Mouse (Mus musculus): Measurements from ENCODE around the gene Med25. TPM values are rescaled to one million over a fixed set of nuclear protein-coding genes. Genes with fewer than 3 reads are reported as not detected.

Med25 gene
- total RNA-seq, 2 experiments from 2014 or later: 11.3 to 18.0 TPM

DNA sequence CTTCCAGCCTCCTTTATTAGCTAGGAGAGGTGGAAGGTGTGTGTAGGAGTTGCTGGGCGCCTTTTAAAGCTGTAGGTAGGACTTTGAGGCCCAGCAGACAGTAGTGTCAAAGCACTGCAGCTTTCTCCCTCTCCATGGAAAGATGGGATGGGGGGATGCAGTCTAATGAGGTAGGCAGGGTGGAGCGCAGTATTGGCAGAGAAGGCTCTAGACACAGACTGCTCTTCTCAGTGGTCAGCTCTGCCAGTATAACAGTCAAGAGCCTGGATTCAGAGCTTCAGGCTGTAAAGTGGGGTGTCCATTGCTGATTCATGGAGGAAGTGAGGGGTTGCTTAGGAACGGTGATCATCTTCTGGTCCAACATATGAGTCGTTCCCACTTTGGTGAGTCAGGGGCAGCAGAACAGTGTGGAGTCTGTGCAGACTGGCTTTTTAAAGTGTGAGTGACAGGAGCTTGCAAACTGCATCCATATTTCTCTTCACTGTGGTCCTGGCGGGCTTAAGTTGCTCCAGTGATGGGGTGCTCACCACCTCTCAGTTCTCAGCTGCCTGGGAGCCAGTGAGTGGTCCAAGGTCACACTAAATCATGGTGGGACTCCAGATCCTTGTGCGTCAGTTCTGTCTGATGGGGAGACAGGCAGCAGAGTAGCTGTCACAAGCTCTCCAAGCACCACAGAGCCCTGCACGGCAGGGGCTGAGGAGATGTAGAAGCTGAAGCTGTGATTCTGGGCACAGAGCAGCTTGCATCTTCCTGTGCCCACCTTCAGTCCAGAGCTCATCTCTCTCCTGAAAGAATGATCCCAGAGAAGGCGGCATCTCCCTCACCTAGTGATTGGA is 41.5 kb downstream of the Med25 start:
- ATAC-seq (replicated peaks; ENCODE audit: low FRiP score, poor library complexity, severe bottlenecking): no peak

DNA sequence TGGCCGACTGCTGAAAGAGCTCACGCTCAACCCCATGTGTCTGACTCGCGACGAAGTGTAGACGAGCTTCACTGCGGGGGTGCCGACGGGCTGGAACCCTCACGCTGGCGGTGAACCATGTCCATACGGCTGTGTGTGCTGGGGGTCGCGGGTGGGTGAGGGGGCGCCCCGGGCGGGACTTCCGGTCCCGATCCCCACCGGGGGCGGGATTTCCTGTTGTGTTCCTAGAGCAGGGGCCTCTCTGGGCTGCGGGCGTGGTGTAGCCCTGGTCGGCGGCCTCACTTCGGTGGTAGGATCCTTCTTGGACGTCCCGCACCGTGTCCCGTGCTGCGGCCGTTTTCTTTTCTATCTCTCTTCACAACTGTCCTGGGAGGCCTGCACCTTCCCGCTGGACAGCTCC is 42.4 kb downstream of the Med25 start:
- no peak for ATAC-seq (replicated peaks; ENCODE audit: low FRiP score, poor library complexity, severe bottlenecking)

DNA sequence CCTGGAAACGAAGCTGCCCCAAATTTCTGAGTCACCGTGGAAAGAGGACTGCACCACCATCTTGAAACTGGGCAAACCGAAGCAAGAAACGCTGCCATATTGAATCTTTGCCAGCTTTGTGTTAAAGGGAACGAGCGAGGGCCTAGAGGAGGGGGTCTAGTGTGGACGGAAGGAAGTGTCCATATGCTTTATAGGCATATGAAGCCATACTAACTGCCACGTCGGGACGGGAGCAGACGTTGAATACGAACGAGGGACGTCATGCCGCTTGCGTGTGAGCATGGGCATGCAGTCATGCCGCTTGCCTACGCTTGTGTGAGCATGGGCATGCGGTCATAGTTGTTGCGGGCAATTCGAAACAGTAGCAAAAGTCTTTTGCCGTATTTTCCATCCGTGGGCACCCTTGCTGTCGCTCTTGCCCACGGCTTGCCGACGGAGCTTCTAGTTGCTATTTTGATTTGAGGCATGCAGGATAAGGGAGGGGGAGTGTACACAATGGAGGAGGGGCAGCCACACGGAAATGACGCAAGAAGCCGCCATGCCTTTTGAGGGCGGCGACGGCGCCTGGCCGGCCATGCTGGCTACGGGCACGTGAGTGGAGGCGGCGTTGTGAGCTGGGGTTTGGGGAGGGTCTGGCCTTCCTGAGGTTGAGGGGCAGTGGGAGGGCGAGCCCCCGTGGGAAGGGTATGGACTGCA is 42.9 kb downstream of the Med25 start:
- peak; percentile 55 for ATAC-seq (replicated peaks; ENCODE audit: low FRiP score, poor library complexity, severe bottlenecking)

DNA sequence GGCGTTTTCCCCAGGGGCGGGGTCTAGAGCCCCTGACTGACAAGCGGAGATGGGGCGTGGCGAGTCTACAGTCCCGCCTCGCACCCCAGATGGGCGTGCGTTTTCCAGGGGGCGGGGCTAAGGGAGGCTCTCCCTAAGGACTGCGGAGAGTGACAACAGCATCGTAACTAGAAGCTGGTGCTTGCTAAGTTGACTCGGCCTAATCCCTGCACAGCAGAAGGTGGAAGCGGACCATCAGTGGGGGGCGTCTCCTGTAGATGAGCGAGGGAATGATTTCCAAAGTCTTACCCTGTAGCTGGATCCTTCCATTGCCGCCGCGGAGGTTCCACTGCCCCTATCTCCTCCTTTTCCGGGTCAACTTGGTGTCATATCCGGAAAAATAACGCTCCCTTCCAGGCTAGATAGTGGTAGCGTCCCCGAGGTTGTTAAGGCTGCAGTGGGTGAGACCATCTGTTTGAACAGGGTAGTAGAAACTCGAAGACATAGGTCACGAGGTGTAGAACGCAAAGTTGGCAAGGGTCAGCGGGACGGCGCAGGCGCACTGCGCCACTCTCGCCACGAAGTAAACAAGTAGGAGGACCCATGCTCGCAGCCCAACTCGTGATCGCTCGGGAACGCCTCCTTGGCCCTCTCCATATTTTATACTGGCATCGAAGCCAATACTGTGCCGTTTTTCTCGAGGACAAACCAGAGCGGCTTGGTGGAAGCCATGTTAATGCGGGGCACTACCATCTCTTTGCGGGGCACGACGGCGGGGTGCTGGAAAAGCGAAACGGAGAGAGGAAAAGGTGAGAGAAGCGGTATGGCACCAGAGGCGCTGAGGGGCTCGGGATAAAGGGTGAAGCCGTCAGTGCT is 43.7 kb downstream of the Med25 start, which contains the start of the genes Akt1s1 and Tbc1d17:
Gene Akt1s1, plus strand, starts transcription at position 431 of the 855 bp plus-strand sequence.
Gene Tbc1d17, minus strand, starts transcription at position 519 of the 855 bp plus-strand sequence.
- peak; percentile 78 for ATAC-seq (replicated peaks; ENCODE audit: low FRiP score, poor library complexity, severe bottlenecking)

DNA sequence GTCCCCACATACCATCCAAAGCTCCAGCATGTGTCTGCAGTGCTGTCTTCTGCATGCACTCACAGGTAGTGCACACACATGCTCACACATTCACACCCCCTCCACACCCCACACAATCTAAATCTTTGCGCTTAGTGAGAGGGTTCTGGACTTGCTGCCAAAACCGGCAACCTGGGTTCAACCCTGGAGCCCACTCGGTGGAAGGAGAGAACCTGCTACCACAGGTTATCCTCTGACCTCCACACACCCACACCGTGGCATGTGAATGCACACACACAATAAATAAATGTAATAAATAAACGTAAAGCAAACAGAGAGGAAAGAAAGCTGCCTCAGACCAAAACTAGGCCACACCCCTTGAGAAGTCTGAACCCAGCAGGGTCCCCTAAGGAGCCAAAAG is 44.7 kb downstream of the Med25 start:
- no peak for ATAC-seq (replicated peaks; ENCODE audit: low FRiP score, poor library complexity, severe bottlenecking)

DNA sequence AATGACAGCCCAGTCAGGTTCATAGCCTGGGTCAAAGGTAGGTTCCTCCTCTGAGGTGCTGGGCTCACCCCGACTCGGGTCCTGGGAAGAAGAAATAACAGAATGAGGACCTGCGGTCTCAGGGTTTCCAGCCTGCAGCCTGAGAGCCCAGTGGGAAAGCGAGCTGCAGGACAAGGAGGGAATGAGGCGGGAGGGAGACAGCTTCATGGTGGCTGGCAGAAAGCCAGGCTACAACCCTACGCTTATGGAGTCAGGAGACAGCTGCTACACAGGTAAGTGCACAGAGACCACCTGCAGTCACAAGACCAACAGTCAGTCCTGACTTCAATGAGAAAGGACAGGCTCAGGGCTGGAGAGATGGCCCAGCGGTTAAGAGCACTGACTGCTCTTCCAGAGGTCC is 45.7 kb downstream of the Med25 start:
- no peak for ATAC-seq (replicated peaks; ENCODE audit: low FRiP score, poor library complexity, severe bottlenecking)

DNA sequence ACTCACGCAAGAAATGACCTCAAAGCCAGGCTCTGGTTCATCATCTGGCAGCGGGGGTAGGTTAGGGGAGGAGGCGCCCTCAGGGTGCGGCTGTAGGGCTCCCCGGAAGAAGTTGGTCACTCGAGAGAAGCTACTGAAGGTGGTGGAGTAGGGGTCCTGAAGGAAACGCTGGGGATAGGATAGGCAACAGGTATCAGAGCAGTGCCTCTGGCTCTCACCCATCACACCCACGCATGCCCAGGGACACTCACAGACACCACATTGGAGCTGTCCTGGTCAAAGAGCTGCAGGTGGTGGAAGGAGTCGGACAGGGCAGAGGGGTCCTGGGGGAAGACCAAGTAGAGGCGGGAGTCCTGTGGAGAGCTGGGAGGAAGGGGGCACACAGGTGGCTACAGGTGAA is 47.5 kb downstream of the Med25 start:
- ATAC-seq (replicated peaks; ENCODE audit: low FRiP score, poor library complexity, severe bottlenecking): no peak

DNA sequence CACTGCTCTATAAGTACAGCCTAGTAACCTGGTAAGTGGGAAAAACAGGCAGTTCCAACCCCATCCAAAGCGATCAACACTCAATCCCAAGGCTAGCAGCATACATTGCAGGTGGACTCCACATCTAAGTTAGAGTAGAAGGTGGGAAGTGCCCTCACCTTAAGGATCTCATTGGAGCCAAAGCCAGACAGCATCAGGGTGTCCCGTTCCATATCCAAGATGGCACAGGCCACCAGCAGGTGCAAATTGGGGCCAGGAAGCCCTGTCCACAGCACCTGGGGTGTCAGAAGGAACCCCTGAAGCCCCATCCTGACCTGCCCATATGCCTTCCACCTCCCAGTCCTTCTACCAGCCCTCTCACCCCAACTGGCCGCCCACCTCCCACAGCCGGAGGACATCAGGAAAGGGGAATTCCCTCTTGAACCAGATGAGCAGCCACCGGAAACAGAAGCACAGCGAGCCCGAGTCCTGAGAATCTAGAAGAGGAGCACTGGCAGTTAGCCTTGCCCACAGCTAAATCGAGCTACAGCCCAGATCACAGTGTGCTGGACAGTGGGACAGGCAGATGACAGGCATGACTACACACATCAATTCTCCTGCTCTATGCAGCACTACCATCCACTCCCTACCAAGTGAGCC is 50.6 kb downstream of the Med25 start:
- no peak for ATAC-seq (replicated peaks; ENCODE audit: low FRiP score, poor library complexity, severe bottlenecking)

DNA sequence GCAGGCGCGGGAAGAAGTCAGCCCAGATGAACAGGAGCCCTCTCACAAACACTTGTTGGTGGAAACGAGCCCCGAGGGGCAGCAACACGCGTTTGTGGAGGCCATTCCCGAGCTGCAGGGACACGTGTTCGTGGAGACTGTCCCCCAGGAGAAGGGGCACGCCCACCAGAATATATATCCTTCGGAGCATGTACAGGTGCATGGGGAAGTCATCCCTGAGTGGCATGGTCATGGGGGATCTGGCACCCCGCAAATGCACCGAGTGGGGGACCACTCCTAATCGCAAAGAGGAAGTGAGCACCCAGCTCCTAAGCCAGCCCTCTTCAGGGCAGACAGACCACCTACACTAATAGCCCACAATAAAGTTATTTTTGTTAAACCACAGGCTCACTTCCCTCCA is 52.1 kb downstream of the Med25 start:
- ATAC-seq (replicated peaks; ENCODE audit: low FRiP score, poor library complexity, severe bottlenecking): no peak

DNA sequence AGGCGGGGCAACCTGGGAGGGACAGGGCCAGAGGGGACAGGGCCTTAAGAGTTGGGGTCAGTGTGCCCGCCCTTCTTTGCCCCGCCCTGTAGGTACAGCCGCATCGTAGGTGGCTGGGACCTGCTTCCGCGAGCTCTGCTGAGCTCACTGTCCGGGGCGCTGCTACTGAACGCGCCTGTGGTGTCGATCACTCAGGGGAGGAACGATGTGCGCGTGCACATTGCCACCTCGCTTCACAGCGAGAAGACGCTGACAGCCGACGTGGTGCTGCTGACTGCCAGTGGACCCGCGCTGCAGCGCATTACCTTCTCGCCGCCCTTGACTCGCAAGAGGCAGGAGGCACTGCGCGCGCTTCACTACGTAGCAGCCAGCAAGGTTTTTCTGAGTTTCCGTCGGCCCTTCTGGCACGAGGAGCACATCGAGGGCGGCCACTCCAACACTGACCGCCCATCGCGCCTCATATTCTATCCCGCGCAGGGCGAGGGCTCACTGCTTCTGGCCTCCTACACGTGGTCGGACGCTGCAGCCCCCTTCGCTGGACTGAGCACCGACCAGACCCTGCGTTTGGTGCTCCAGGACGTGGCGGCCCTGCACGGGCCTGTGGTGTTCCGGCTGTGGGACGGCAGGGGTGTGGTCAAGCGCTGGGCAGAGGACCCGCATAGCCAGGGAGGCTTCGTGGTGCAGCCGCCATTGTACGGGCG is 52.9 kb downstream of the Med25 start:
- no peak for ATAC-seq (replicated peaks; ENCODE audit: low FRiP score, poor library complexity, severe bottlenecking)

DNA sequence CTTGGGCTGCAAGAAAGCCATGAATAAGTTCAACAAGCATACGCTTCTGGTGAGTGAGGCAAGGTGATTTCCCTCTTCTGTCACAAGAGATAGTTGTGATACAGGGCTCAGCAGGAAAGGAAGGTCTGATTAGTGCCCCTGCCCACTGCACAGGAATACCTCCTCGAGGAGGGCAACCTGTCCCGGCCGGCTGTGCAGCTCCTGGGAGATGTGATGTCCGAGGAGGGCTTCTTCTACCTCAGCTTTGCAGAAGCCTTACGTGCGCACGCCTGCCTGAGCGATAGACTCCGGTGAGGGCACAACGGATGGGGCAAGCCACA is 53.4 kb downstream of the Med25 start:
- no peak for ATAC-seq (replicated peaks; ENCODE audit: low FRiP score, poor library complexity, severe bottlenecking)

DNA sequence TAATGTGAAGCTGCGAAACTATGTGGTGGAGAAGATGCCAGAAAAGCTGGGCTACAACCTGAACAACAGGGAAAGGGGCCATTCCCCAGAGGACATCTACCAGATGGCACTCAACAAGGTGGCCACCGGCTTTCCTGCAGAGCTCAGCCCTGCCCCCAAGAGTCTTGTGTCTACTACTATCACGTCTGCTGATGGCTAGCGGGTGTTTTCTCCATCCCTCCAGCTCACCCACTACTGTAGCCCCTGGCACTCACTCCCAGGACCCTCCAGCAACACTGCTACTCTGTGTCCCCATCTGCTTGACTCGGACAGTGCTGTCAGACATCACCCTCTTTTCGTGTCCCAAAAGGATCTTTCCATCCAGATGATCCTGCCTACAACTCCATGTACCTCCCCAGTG is 54.4 kb downstream of the Med25 start:
- ATAC-seq (replicated peaks; ENCODE audit: low FRiP score, poor library complexity, severe bottlenecking): no peak

DNA sequence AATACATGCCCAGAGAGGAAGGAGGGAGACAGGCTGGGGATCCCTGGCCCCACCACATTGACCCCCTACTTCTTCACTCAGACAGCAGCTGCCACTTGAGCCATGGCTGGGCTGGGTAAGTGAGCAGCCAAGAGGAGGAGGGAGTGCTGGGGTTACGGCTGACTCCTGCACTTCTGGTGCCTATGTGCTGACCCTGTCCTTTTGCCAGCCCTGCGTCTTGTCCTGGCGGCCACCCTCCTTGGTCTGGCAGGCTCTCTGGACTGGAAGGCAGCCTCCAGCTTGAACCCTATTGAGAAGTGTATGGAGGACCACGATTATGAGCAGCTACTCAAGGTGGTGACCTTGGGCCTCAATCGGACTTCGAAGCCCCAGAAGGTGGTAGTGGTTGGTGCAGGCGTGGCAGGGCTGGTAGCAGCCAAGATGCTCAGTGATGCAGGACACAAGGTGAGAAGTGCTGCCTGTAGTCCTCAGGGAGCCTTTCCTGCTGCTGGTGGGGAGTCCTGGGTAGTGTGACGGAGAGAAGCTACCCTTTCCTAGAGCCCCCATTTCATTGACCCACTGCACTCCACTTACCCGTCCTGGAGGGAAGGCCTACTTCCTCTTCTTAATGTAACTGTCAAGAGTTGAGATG is 56.0 kb downstream of the Med25 start:
- ATAC-seq (replicated peaks; ENCODE audit: low FRiP score, poor library complexity, severe bottlenecking): no peak

DNA sequence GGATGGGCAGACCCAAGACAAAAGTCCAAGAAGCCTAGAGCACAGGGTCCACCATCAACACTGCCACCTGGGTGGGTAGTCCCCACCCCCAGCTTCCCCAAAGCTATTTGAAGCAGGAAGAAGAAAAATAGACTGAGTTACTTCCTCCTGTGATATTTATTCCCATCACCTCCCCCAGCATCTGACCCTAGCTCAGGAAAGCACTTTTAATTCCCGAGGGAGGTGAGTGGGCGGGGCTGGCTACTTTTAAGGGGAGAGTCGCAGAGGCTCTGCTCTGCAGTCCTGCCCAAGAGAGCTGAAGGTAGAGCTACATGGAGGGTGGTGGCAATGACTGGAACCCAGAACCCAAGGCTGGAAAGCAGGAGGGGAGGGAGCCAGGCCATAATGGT is 56.5 kb downstream of the Med25 start:
- no peak for ATAC-seq (replicated peaks; ENCODE audit: low FRiP score, poor library complexity, severe bottlenecking)

DNA sequence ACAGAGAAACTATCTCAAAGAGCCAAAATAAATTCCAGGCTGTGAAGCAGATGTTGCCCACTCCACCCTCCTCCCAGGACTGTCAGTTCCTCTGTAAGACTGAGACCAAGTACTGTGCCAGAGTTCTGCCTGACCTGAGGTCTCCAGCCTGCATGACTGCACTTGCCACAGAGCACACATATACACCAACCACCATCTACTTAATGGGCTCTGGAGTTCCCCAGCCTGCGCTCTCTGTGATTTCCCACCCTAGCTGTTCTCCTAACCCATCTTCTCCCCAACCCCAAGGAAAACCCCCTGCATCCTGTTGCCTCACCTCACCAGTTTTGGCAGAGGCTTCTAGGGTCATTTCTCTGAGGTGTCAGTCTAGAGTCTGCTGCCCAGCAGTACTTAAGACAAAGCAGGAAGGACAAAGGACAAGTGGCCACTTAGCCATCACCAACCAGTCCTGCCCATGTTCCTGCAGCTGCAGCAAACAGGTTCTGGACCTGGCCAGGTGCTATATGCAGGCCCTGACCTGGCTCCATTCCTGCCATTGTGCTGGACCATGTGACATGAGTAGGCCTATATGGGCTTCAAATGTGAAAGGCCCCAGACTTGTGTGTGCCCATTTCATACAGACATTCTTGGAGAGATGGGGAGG is 57.0 kb downstream of the Med25 start:
- no peak for ATAC-seq (replicated peaks; ENCODE audit: low FRiP score, poor library complexity, severe bottlenecking)

DNA sequence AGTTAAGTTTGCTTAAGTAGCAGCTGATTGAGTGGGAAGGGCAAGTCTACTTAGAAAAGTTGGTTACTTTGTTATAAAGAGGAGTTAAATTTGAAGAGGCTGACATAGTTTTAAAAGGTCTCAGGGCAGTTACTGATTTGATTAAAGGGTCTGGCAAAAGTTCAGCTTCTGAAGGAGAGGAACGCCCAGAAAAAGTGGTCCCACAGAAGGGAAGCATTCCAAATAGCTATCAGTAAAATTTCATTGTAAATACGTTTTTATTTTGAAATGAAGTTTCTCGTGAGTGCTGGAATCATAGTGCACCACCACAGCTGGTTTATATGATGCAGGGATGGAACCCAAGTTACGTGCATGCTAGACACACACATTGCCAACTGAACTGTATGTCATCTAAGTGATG is 59.7 kb downstream of the Med25 start:
- no peak for ATAC-seq (replicated peaks; ENCODE audit: low FRiP score, poor library complexity, severe bottlenecking)

DNA sequence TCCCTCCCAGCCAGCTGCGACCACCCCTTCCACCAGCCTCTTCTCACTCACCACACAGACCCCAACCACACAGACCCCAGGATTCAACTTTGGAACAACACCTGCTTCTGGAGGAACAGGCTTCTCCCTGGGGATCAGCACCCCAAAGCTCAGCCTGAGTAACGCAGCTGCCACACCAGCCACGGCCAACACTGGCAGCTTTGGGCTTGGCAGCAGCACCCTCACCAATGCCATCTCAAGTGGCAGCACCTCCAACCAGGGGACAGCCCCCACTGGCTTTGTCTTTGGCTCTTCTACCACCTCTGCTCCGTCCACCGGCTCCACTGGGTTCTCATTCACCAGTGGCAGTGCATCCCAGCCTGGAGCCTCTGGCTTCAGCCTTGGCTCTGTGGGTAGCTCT is 63.8 kb downstream of the Med25 start:
- ATAC-seq (replicated peaks; ENCODE audit: low FRiP score, poor library complexity, severe bottlenecking): no peak

DNA sequence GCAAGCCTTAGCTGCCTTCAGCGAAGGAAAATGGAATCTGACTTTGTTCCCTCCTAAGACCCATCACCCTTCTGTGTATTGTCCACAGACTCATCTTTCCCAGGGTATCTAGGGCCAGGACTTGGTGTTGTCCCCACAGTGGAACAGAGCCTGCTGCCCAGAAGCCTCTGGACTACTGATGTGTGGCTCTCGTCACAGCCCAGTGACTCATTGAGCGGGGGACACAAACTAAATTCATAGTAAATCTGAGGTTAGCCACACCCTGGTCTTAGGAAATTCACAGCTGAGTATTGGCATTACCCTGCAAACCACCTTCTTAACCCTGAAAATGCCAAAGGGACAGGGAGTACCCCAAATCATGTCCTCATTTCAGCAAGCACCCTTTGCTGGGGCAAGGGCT is 65.7 kb downstream of the Med25 start:
- no peak for ATAC-seq (replicated peaks; ENCODE audit: low FRiP score, poor library complexity, severe bottlenecking)
